Mouse (Mus musculus): ENCODE results near the gene Frmpd3. TPM values are rescaled to one million over a fixed set of nuclear protein-coding genes. Genes with fewer than 3 reads are reported as not detected.

Frmpd3 gene
- polyA plus RNA-seq, 1 experiment, result 1.5 TPM

DNA sequence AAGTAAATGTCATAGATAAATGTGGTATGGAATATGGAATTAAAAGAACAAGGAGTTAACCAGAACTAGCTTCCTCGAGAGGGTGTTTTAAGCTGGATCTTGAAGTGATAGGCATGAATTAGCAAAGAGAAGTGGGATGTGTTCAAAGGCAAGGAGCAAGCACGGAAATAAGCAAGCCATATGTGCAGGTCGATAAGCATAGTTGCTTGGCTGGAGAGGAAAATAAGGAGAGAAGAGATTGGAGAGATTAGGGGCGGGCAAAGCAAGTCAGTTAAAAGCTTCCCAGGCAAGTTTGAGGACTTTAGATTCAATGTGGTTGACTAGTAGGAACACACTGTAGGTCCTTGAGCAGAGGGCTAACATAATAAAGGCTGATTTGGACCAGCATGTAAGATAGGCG is 65.5 kb downstream of the Frmpd3 start:
- no peaks in the 10 kb centered on the region for H3K36me3 ChIP-seq (ENCODE audit: control insufficient read depth, insufficient read depth, low read length, poor library complexity, severe bottlenecking)
- H3K4me1 ChIP-seq (ENCODE audit: control insufficient read depth, insufficient read depth, low read length), result no peaks in the 10 kb centered on the region
- H3K27ac ChIP-seq (ENCODE audit: insufficient read depth, low read length), result no peak overlapping the region
- TF ChIP-seq EP300 (IDR thresholded peaks at IDR 0.05; ENCODE audit: insufficient read depth, low read depth, low read length), result no peak
- no peak for TF ChIP-seq POLR2A (IDR thresholded peaks at IDR 0.05; ENCODE audit: insufficient read depth, low read length)
- no peak for TF ChIP-seq CTCF (IDR thresholded peaks at IDR 0.05; ENCODE audit: low read depth, low read length)
- no peak overlapping the region for H3K9ac ChIP-seq (ENCODE audit: low read depth, poor library complexity, severe bottlenecking)
- H3K9me3 ChIP-seq (replicated peaks; ENCODE audit: control insufficient read depth, insufficient read depth, low read length, poor library complexity, severe bottlenecking), result no peaks in the 10 kb centered on the region
- H3K27me3 ChIP-seq (ENCODE audit: control insufficient read depth, insufficient read depth, low read length, poor library complexity, severe bottlenecking), result no peaks in the 10 kb centered on the region
- no peak overlapping the region for H3K4me3 ChIP-seq (ENCODE audit: low read depth, low read length)

- H3K4me1 ChIP-seq (ENCODE audit: control insufficient read depth, insufficient read depth, low read length), result no peaks in the 10 kb centered on the region
- no peaks in the 10 kb centered on the region for H3K36me3 ChIP-seq (ENCODE audit: control insufficient read depth, insufficient read depth, low read length, poor library complexity, severe bottlenecking)
- H3K9ac ChIP-seq (ENCODE audit: low read depth, poor library complexity, severe bottlenecking), result no peak overlapping the region
- no peak overlapping the region for H3K27ac ChIP-seq (ENCODE audit: insufficient read depth, low read length)
- H3K9me3 ChIP-seq (replicated peaks; ENCODE audit: control insufficient read depth, insufficient read depth, low read length, poor library complexity, severe bottlenecking), result no peaks in the 10 kb centered on the region
- no peak for TF ChIP-seq EP300 (IDR thresholded peaks at IDR 0.05; ENCODE audit: insufficient read depth, low read depth, low read length)
- no peak for TF ChIP-seq CTCF (IDR thresholded peaks at IDR 0.05; ENCODE audit: low read depth, low read length)
- no peak for TF ChIP-seq POLR2A (IDR thresholded peaks at IDR 0.05; ENCODE audit: insufficient read depth, low read length)
- H3K4me3 ChIP-seq (ENCODE audit: low read depth, low read length), result no peak overlapping the region
- H3K27me3 ChIP-seq (ENCODE audit: control insufficient read depth, insufficient read depth, low read length, poor library complexity, severe bottlenecking), result no peaks in the 10 kb centered on the region
Observed at GRCm38 (mm10) chrX:140418467-140418866, 76.4 kb downstream of the Frmpd3 start.

DNA sequence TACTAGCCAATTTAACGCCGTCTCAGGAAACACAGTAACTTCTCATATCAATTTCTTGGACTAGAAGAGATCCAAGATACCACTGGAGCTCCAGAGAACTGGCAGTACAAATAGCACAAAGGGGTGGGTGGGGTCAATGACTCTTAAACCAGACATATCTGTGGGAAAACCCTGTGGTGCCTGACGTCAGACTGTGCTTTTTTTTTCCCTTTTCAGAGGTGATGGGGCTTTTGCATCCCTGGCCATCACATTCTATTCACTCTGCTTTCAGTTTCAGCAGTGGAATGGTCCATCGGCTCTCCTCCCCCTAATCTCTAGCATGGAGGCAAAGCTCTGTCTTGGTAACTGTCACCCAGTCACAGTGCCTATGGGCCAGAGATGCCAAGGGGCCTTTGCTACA is 85.1 kb downstream of the Frmpd3 start:
- Histone ChIP-seq H3K27me3 (ENCODE audit: control insufficient read depth, insufficient read depth, low read length, poor library complexity, severe bottlenecking) (no peaks in the 10 kb centered on the region; the same call in 1 of the 2 replicates), H3K9me3 (replicated peaks; ENCODE audit: control insufficient read depth, insufficient read depth, low read length, poor library complexity, severe bottlenecking) (no peaks in the 10 kb centered on the region), H3K9ac (ENCODE audit: low read depth, poor library complexity, severe bottlenecking) (no peak overlapping the region), H3K4me3 (ENCODE audit: low read depth, low read length) (no peak overlapping the region), H3K36me3 (ENCODE audit: control insufficient read depth, insufficient read depth, low read length, poor library complexity, severe bottlenecking) (no peaks in the 10 kb centered on the region), H3K27ac (ENCODE audit: insufficient read depth, low read length) (no peak overlapping the region), H3K4me1 (ENCODE audit: control insufficient read depth, insufficient read depth, low read length) (no peaks in the 10 kb centered on the region)
- TF ChIP-seq EP300 (IDR thresholded peaks at IDR 0.05; ENCODE audit: insufficient read depth, low read depth, low read length), result no peak
- TF ChIP-seq POLR2A (IDR thresholded peaks at IDR 0.05; ENCODE audit: insufficient read depth, low read length), result no peak
- TF ChIP-seq CTCF (IDR thresholded peaks at IDR 0.05; ENCODE audit: low read depth, low read length), result no peak

- Histone ChIP-seq H3K4me1 (ENCODE audit: control insufficient read depth, insufficient read depth, low read length) (no peaks in the 10 kb centered on the region), H3K27me3 (ENCODE audit: control insufficient read depth, insufficient read depth, low read length, poor library complexity, severe bottlenecking) (no peaks in the 10 kb centered on the region; the same call in 1 of the 2 replicates), H3K27ac (ENCODE audit: insufficient read depth, low read length) (no peak overlapping the region), H3K4me3 (ENCODE audit: low read depth, low read length) (no peak overlapping the region), H3K36me3 (ENCODE audit: control insufficient read depth, insufficient read depth, low read length, poor library complexity, severe bottlenecking) (no peaks in the 10 kb centered on the region), H3K9me3 (replicated peaks; ENCODE audit: control insufficient read depth, insufficient read depth, low read length, poor library complexity, severe bottlenecking) (no peaks in the 10 kb centered on the region), H3K9ac (ENCODE audit: low read depth, poor library complexity, severe bottlenecking) (no peak overlapping the region)
- TF ChIP-seq EP300 (IDR thresholded peaks at IDR 0.05; ENCODE audit: insufficient read depth, low read depth, low read length), result no peak
- no peak for TF ChIP-seq CTCF (IDR thresholded peaks at IDR 0.05; ENCODE audit: low read depth, low read length)
- no peak for TF ChIP-seq POLR2A (IDR thresholded peaks at IDR 0.05; ENCODE audit: insufficient read depth, low read length)
Observed at GRCm38 (mm10) chrX:140428252-140428651, 86.2 kb downstream of the Frmpd3 start.

DNA sequence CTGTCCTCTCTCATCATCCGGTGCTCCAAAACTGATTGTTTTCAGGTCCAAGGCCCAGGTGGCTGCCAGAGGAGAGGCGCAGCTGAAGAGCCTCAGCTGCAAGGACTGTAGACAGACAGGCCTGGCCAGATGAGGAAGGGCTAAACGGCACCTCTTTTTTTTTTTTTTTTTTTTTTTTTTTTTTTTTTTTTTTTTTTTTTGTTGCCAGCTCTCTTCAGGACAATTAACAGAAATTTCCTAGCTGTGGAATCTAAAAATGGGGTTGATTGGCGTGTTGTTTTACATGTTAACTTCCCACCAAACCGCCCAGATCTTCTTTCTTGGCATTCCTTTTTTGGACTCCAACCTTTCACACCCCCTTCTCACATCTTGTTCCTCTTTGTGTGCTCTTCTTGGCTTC is 87.9 kb downstream of the Frmpd3 start:
- Histone ChIP-seq H3K9ac (ENCODE audit: low read depth, poor library complexity, severe bottlenecking) (no peak overlapping the region), H3K4me1 (ENCODE audit: control insufficient read depth, insufficient read depth, low read length) (no peaks in the 10 kb centered on the region), H3K27me3 (ENCODE audit: control insufficient read depth, insufficient read depth, low read length, poor library complexity, severe bottlenecking) (no peaks in the 10 kb centered on the region; the same call in 1 of the 2 replicates), H3K27ac (ENCODE audit: insufficient read depth, low read length) (no peak overlapping the region), H3K36me3 (ENCODE audit: control insufficient read depth, insufficient read depth, low read length, poor library complexity, severe bottlenecking) (no peaks in the 10 kb centered on the region), H3K9me3 (replicated peaks; ENCODE audit: control insufficient read depth, insufficient read depth, low read length, poor library complexity, severe bottlenecking) (no peaks in the 10 kb centered on the region), H3K4me3 (ENCODE audit: low read depth, low read length) (no peak overlapping the region)
- TF ChIP-seq CTCF (IDR thresholded peaks at IDR 0.05; ENCODE audit: low read depth, low read length) (no peak), POLR2A (IDR thresholded peaks at IDR 0.05; ENCODE audit: insufficient read depth, low read length) (no peak), EP300 (IDR thresholded peaks at IDR 0.05; ENCODE audit: insufficient read depth, low read depth, low read length) (no peak)

- no peaks in the 10 kb centered on the region for H3K36me3 ChIP-seq (ENCODE audit: control insufficient read depth, insufficient read depth, low read length, poor library complexity, severe bottlenecking)
- no peaks in the 10 kb centered on the region for H3K9me3 ChIP-seq (replicated peaks; ENCODE audit: control insufficient read depth, insufficient read depth, low read length, poor library complexity, severe bottlenecking)
- no peak overlapping the region for H3K4me3 ChIP-seq (ENCODE audit: low read depth, low read length)
- no peak overlapping the region for H3K27ac ChIP-seq (ENCODE audit: insufficient read depth, low read length)
- no peak overlapping the region for H3K9ac ChIP-seq (ENCODE audit: low read depth, poor library complexity, severe bottlenecking)
- H3K4me1 ChIP-seq (ENCODE audit: control insufficient read depth, insufficient read depth, low read length), result no peaks in the 10 kb centered on the region
- no peak for TF ChIP-seq CTCF (IDR thresholded peaks at IDR 0.05; ENCODE audit: low read depth, low read length)
- no peak for TF ChIP-seq POLR2A (IDR thresholded peaks at IDR 0.05; ENCODE audit: insufficient read depth, low read length)
- no peak for TF ChIP-seq EP300 (IDR thresholded peaks at IDR 0.05; ENCODE audit: insufficient read depth, low read depth, low read length)
- no peaks in the 10 kb centered on the region; the same call in 1 of the 2 replicates for H3K27me3 ChIP-seq (ENCODE audit: control insufficient read depth, insufficient read depth, low read length, poor library complexity, severe bottlenecking)
Observed at GRCm38 (mm10) chrX:140430506-140430905, 88.4 kb downstream of the Frmpd3 start.

Measured in ES-Bruce4 (cell line).